Mouse (Mus musculus) T-helper 17 cell (primary cell): ENCODE measurements around the gene Gm10750.
"Not testable (repeated sequence)": the region's sequence is repeated elsewhere in the genome, so short reads cannot be mapped to it uniquely, and the experiment has no call there.

Experiments
- in situ Hi-C, 2 experiments: fragments of 300-600 bp; cut with MboI, MseI; formaldehyde crosslinking; loops; 1 replicate in 1 of 2; 2 replicates in 1 of 2; pipeline ENCODE4 v1.15.1; 2025; ENCODE audit warnings: high pct_unique_total_duplicates in 2 of 2

Gene Gm10750

DNA sequence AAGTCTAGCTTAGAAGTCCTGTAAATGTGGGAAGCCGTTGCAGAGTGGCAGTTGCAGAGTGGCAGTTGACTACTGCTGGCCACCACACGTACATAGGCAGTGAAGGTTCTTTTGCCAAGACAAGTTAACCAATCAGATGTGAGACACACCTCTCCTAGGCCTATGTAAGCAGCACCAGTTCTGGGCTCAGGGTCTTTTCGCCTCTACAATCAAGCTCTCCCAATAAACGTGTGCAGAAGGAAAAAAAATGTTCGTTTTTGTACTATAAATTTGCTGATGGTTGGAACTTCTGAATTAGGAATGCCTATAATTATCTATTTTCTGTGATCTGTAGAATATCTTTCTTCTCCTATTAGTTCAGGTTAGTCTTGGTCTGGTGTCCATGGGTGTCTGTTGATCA is at the start of gene Gm10750:
TSS of gene Gm10750 (minus strand) at position 101 of the 400 bp plus-strand sequence.
- in situ Hi-C loops = not testable (repeated sequence)

GRCm38 (mm10) chr2:149004826-149005225 is 12.2 kb downstream of the Gm10750 start:
- in situ Hi-C loops = no loop called here

- in situ Hi-C loops = no loop called here
Measured at GRCm38 (mm10) chr2:149003151-149003550, 13.9 kb downstream of the Gm10750 start, which contains the start of gene Gm1330. TSS of gene Gm1330 (minus strand) at chr2:149003251.

DNA sequence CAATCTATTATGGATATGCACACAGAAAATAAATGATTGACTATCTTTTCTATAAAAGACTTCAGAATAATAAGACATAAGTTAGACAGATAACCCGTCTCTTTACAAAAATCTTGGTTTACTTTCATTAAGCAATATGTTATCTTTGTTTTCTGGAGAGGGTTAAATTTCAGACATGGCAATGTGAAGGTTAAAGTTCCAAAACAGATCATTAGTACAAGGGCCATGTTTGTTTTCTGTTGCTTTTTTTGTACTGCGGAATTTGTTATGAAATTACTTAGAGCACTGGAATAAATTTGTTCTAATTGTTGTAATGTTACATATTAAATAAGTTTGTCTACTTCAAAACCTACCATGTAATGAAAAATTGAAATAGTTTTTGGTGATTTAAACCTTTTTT is 21.9 kb downstream of the Gm10750 start:
- in situ Hi-C loops = no loop called here
